Mouse (Mus musculus): ENCODE results near the gene Olfr1115. TPM values are rescaled to one million over a fixed set of nuclear protein-coding genes. Genes with fewer than 3 reads are reported as not detected.

Gene Olfr1115
- total and polyA plus RNA-seq, 3 experiments: not detected

Other genes with a start within 250 kb of the Olfr1115 start
- not detected in 2 replicates for gene Olfr1102, start 249.6 kb upstream of the Olfr1115 start, total RNA-seq (2012; rRNA removed)
- gene Olfr1102, start 249.6 kb upstream of the Olfr1115 start, total RNA-seq (2014; rRNA removed): not detected in 2 replicates
- not detected in 2 replicates for gene Olfr1102, start 249.6 kb upstream of the Olfr1115 start, polyA plus RNA-seq (2012; ENCODE audit: insufficient read length, low read depth)
- not detected in 2 replicates for gene Olfr1104, start 220.9 kb upstream of the Olfr1115 start, total RNA-seq (2012; rRNA removed)
- gene Olfr1104, start 220.9 kb upstream of the Olfr1115 start, total RNA-seq (2014; rRNA removed): not detected in 2 replicates
- gene Olfr1104, start 220.9 kb upstream of the Olfr1115 start, polyA plus RNA-seq (2012; ENCODE audit: insufficient read length, low read depth): not detected in 2 replicates
- gene Olfr1105, start 211.5 kb upstream of the Olfr1115 start, total RNA-seq (2012; rRNA removed): not detected in 2 replicates
- gene Olfr1105, start 211.5 kb upstream of the Olfr1115 start, total RNA-seq (2014; rRNA removed): not detected in 2 replicates
- gene Olfr1105, start 211.5 kb upstream of the Olfr1115 start, polyA plus RNA-seq (2012; ENCODE audit: insufficient read length, low read depth): not detected in 2 replicates
- gene Olfr1106, start 195.7 kb upstream of the Olfr1115 start, total RNA-seq (2012; rRNA removed): not detected in 2 replicates
- gene Olfr1106, start 195.7 kb upstream of the Olfr1115 start, total RNA-seq (2014; rRNA removed): not detected in 2 replicates
- gene Olfr1106, start 195.7 kb upstream of the Olfr1115 start, polyA plus RNA-seq (2012; ENCODE audit: insufficient read length, low read depth): not detected in 2 replicates
- not detected in 2 replicates for gene Olfr1107, start 172.2 kb upstream of the Olfr1115 start, total RNA-seq (2012; rRNA removed)
- not detected in 2 replicates for gene Olfr1107, start 172.2 kb upstream of the Olfr1115 start, total RNA-seq (2014; rRNA removed)
- not detected in 2 replicates for gene Olfr1107, start 172.2 kb upstream of the Olfr1115 start, polyA plus RNA-seq (2012; ENCODE audit: insufficient read length, low read depth)
- gene Olfr1109, start 152.0 kb upstream of the Olfr1115 start, total RNA-seq (2012; rRNA removed): not detected in 2 replicates
- not detected in 2 replicates for gene Olfr1109, start 152.0 kb upstream of the Olfr1115 start, total RNA-seq (2014; rRNA removed)
- not detected in 2 replicates for gene Olfr1109, start 152.0 kb upstream of the Olfr1115 start, polyA plus RNA-seq (2012; ENCODE audit: insufficient read length, low read depth)
- not detected in 2 replicates for gene Olfr259, start 133.4 kb upstream of the Olfr1115 start, total RNA-seq (2012; rRNA removed)
- not detected in 2 replicates for gene Olfr259, start 133.4 kb upstream of the Olfr1115 start, total RNA-seq (2014; rRNA removed)
- gene Olfr259, start 133.4 kb upstream of the Olfr1115 start, polyA plus RNA-seq (2012; ENCODE audit: insufficient read length, low read depth): not detected in 2 replicates
- gene Olfr1110, start 107.7 kb upstream of the Olfr1115 start, total RNA-seq (2012; rRNA removed): not detected in 2 replicates
- not detected in 2 replicates for gene Olfr1110, start 107.7 kb upstream of the Olfr1115 start, total RNA-seq (2014; rRNA removed)
- not detected in 2 replicates for gene Olfr1110, start 107.7 kb upstream of the Olfr1115 start, polyA plus RNA-seq (2012; ENCODE audit: insufficient read length, low read depth)
- not detected in 2 replicates for gene Olfr1111, start 95.4 kb upstream of the Olfr1115 start, total RNA-seq (2012; rRNA removed)
- not detected in 2 replicates for gene Olfr1111, start 95.4 kb upstream of the Olfr1115 start, total RNA-seq (2014; rRNA removed)
- not detected in 2 replicates for gene Olfr1111, start 95.4 kb upstream of the Olfr1115 start, polyA plus RNA-seq (2012; ENCODE audit: insufficient read length, low read depth)
- not detected in 2 replicates for gene Olfr1112, start 60.2 kb upstream of the Olfr1115 start, total RNA-seq (2012; rRNA removed)
- gene Olfr1112, start 60.2 kb upstream of the Olfr1115 start, total RNA-seq (2014; rRNA removed): not detected in 2 replicates
- gene Olfr1112, start 60.2 kb upstream of the Olfr1115 start, polyA plus RNA-seq (2012; ENCODE audit: insufficient read length, low read depth): not detected in 2 replicates
- not detected in 2 replicates for gene Olfr1113, start 39.0 kb upstream of the Olfr1115 start, total RNA-seq (2012; rRNA removed)
- not detected in 2 replicates for gene Olfr1113, start 39.0 kb upstream of the Olfr1115 start, total RNA-seq (2014; rRNA removed)
- not detected in 2 replicates for gene Olfr1113, start 39.0 kb upstream of the Olfr1115 start, polyA plus RNA-seq (2012; ENCODE audit: insufficient read length, low read depth)
- not detected in 2 replicates for gene Olfr1116, start 19.5 kb downstream of the Olfr1115 start, total RNA-seq (2012; rRNA removed)
- not detected in 2 replicates for gene Olfr1116, start 19.5 kb downstream of the Olfr1115 start, total RNA-seq (2014; rRNA removed)
- not detected in 2 replicates for gene Olfr1116, start 19.5 kb downstream of the Olfr1115 start, polyA plus RNA-seq (2012; ENCODE audit: insufficient read length, low read depth)
- not detected in 2 replicates for gene Olfr1118, start 59.6 kb downstream of the Olfr1115 start, total RNA-seq (2012; rRNA removed)
- not detected in 2 replicates for gene Olfr1118, start 59.6 kb downstream of the Olfr1115 start, total RNA-seq (2014; rRNA removed)
- gene Olfr1118, start 59.6 kb downstream of the Olfr1115 start, polyA plus RNA-seq (2012; ENCODE audit: insufficient read length, low read depth): not detected in 2 replicates
- gene Olfr1120, start 106.8 kb downstream of the Olfr1115 start, total RNA-seq (2012; rRNA removed): not detected in 2 replicates
- not detected in 2 replicates for gene Olfr1120, start 106.8 kb downstream of the Olfr1115 start, total RNA-seq (2014; rRNA removed)
- not detected in 2 replicates for gene Olfr1120, start 106.8 kb downstream of the Olfr1115 start, polyA plus RNA-seq (2012; ENCODE audit: insufficient read length, low read depth)
- not detected in 2 replicates for gene Olfr1121, start 121.9 kb downstream of the Olfr1115 start, total RNA-seq (2012; rRNA removed)
- gene Olfr1121, start 121.9 kb downstream of the Olfr1115 start, total RNA-seq (2014; rRNA removed): not detected in 2 replicates
- gene Olfr1121, start 121.9 kb downstream of the Olfr1115 start, polyA plus RNA-seq (2012; ENCODE audit: insufficient read length, low read depth): not detected in 2 replicates
- not detected in 2 replicates for gene Olfr1122, start 137.8 kb downstream of the Olfr1115 start, total RNA-seq (2012; rRNA removed)
- not detected in 2 replicates for gene Olfr1122, start 137.8 kb downstream of the Olfr1115 start, total RNA-seq (2014; rRNA removed)
- not detected in 2 replicates for gene Olfr1122, start 137.8 kb downstream of the Olfr1115 start, polyA plus RNA-seq (2012; ENCODE audit: insufficient read length, low read depth)
- gene Olfr1123, start 168.6 kb downstream of the Olfr1115 start, total RNA-seq (2012; rRNA removed): not detected in 2 replicates
- not detected in 2 replicates for gene Olfr1123, start 168.6 kb downstream of the Olfr1115 start, total RNA-seq (2014; rRNA removed)
- not detected in 2 replicates for gene Olfr1123, start 168.6 kb downstream of the Olfr1115 start, polyA plus RNA-seq (2012; ENCODE audit: insufficient read length, low read depth)
- not detected in 2 replicates for gene Olfr1124, start 182.3 kb downstream of the Olfr1115 start, total RNA-seq (2012; rRNA removed)
- gene Olfr1124, start 182.3 kb downstream of the Olfr1115 start, total RNA-seq (2014; rRNA removed): not detected in 2 replicates
- gene Olfr1124, start 182.3 kb downstream of the Olfr1115 start, polyA plus RNA-seq (2012; ENCODE audit: insufficient read length, low read depth): not detected in 2 replicates
- gene Olfr1126, start 205.9 kb downstream of the Olfr1115 start, total RNA-seq (2012; rRNA removed): not detected in 2 replicates
- gene Olfr1126, start 205.9 kb downstream of the Olfr1115 start, total RNA-seq (2014; rRNA removed): not detected in 2 replicates
- not detected in 2 replicates for gene Olfr1126, start 205.9 kb downstream of the Olfr1115 start, polyA plus RNA-seq (2012; ENCODE audit: insufficient read length, low read depth)
- not detected in 2 replicates for gene Pramel7, start 249.1 kb downstream of the Olfr1115 start, total RNA-seq (2012; rRNA removed)
- not detected in 2 replicates for gene Pramel7, start 249.1 kb downstream of the Olfr1115 start, total RNA-seq (2014; rRNA removed)
- gene Pramel7, start 249.1 kb downstream of the Olfr1115 start, polyA plus RNA-seq (2012; ENCODE audit: insufficient read length, low read depth): not detected in 2 replicates